Mouse (Mus musculus) kidney, postnatal 0 days (tissue): ENCODE data around the gene Zfp691. TPM values are rescaled to one million over a fixed set of nuclear protein-coding genes. Genes with fewer than 3 reads are reported as not detected.

Experiments
- ATAC-seq: fragments of 200-750 bp; cut with Nextera tagmentation; replicated peaks from 2 replicates; pipeline ENCODE4 v1.8.0; 2017; ENCODE audit warnings: low read depth, moderate number of reproducible peaks, moderate TSS enrichment, moderate library complexity; ENCODE audit not compliant: low FRiP score
- DNase-seq: peaks from one replicate; pipeline ENCODE4 v3.0.0-alpha.2; 2016; ENCODE audit warnings: low spot score
- H3K27ac ChIP-seq: fragments of 300-500 bp; sonication (generic); 2 replicates; pipeline ENCODE4 v1.5.1; 2014; ENCODE audit warnings: mild to moderate bottlenecking
- H3K27me3 ChIP-seq: fragments of 300-500 bp; sonication (generic); 2 replicates; pipeline ENCODE4 v1.6.1; 2014; ENCODE audit warnings: low read length, mixed read lengths; ENCODE audit not compliant: insufficient read depth
- H3K36me3 ChIP-seq: fragments of 300-500 bp; sonication (generic); 2 replicates; pipeline ENCODE4 v1.6.1; 2014; ENCODE audit warnings: low read length, mixed read lengths; ENCODE audit not compliant: insufficient read depth
- H3K4me1 ChIP-seq: fragments of 300-500 bp; sonication (generic); replicated peaks from 2 replicates; pipeline ENCODE4 v1.6.1; 2014; ENCODE audit warnings: antibody characterized with exemption, low read length, mixed read lengths; ENCODE audit not compliant: insufficient read depth
- H3K4me2 ChIP-seq: fragments of 300-500 bp; sonication (generic); 2 replicates; pipeline ENCODE4 v1.6.1; 2014; ENCODE audit warnings: mild to moderate bottlenecking, low read length, moderate library complexity, mixed read lengths
- H3K4me3 ChIP-seq: fragments of 300-500 bp; sonication (generic); replicated peaks from 2 replicates; pipeline ENCODE4 v1.5.1; 2014; ENCODE audit warnings: low read depth, low read length
- H3K9ac ChIP-seq: fragments of 300-500 bp; sonication (generic); 2 replicates; pipeline ENCODE4 v1.6.1; 2014; ENCODE audit warnings: low read depth, low read length
- H3K9me3 ChIP-seq: fragments of 300-500 bp; sonication (generic); replicated peaks from 2 replicates; pipeline ENCODE4 v1.6.1; 2016; ENCODE audit warnings: low read length, inconsistent platforms, mixed read lengths
- CTCF ChIP-seq: IDR thresholded peaks from 2 replicates; pipeline ENCODE4 v1.5.1; 2016; ENCODE audit warnings: antibody characterized with exemption, low read depth, mild to moderate bottlenecking, moderate library complexity
- whole genome bisulfite sequencing: fragments of 180-500 bp; shearing (Covaris S2); extraction: QIAGEN DNeasy Blood & Tissue Kit; methylation state at CpG from one replicate; pipeline ENCODE4 v1.1.7; 2014; 5-methylcytosine and 5-hydroxymethylcytosine counted together
- polyA plus RNA-seq: library from polyadenylated mRNA; unstranded; fragments of >200 nt; fragmentation: Nextera tagmentation; extraction: Ambion mirVana; gene quantifications from 2 replicates; pipeline ENCODE4 v1.2.1, GENCODE M21; 2015

The Zfp691 gene
- polyA plus RNA-seq, 1 experiment from 2014 or later: 6.1 TPM

DNA sequence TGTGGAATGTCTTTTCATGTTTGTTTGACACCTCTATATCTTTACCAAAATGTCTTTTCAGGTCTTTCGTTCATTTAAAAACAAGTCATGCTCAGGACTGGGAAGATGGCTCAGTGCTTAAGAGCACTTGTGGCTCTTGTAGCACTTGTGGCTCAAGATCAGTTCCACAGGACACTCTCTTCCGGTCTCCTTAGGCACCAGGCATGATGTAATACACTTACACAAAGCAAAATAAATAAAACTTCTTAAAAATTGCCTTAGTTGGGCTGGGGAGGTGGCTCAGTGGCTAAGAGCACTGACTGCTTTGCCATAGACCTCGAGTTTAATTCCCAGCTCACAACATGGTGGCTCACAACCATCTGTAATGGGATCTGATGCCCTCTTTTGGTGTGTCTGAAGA is 12.6 kb downstream of the Zfp691 start:
- Histone ChIP-seq H3K9ac (no peak overlapping the region), H3K4me2 (no peak overlapping the region), H3K4me1 (no peaks in the 10 kb centered on the region), H3K27me3 (no peaks in the 10 kb centered on the region), H3K36me3 (no peaks in the 10 kb centered on the region), H3K9me3 (no peaks in the 10 kb centered on the region), H3K27ac (no peak overlapping the region), H3K4me3 (no peak overlapping the region)
- no peak for TF ChIP-seq CTCF
- ATAC-seq (no peak), DNase-seq (no peak)
- 78% methylated on average over 3 of the region's 3 CpGs for WGBS

DNA sequence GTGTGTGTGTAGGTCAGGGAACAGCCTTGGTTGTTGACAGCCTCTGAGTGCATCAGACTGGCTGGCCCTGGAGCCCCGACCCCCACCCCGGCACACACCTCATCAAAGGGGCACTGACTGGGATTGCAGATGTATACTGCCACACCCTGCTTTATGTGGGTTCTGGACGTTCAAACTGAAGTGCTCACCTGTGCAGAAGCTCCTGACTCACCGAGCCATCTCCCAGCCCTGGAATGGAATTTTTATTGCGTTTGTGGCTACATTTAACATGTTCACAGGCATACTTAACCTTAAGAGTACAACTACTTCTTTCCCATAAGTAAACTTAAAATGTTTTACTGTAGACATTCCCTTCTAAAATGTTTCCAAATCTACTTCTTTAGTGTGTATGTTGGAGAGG is 16.1 kb downstream of the Zfp691 start:
- Histone ChIP-seq H3K36me3 (no peaks in the 10 kb centered on the region), H3K27ac (no peak overlapping the region), H3K27me3 (no peaks in the 10 kb centered on the region), H3K9me3 (no peaks in the 10 kb centered on the region), H3K9ac (no peak overlapping the region), H3K4me1 (no peaks in the 10 kb centered on the region), H3K4me2 (no peak overlapping the region), H3K4me3 (no peak overlapping the region)
- TF ChIP-seq CTCF: no peak
- 73% methylated on average over 5 of the region's 5 CpGs for WGBS
- ATAC-seq (no peak; the same call in 1 of the 2 replicates), DNase-seq (no peak)

DNA sequence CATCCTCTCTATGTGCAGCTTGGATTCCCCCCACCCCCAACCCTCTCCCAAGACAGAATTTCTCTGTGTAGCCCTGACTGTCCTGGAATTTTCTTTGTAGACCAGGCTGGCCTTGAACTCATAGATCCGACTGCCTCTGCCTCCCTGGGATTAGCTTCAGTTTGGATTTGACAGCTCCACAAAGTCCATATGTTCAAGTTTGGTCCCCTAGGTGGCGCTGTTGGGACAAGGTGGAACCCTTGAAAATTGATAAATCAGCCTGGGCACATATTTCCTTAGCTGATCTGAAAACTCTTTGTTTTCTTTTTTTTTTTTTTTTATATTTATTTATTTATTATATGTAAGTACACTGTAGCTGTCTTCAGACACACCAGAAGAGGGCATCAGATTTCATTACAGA is 16.8 kb downstream of the Zfp691 start:
- H3K27me3 ChIP-seq: no peaks in the 10 kb centered on the region
- H3K4me1 ChIP-seq: no peaks in the 10 kb centered on the region
- DNase-seq (peak; percentile 32), ATAC-seq (no peak)
- peak; percentile 66 for TF ChIP-seq CTCF
- H3K9me3 ChIP-seq: no peaks in the 10 kb centered on the region
- H3K4me3 ChIP-seq: no peak overlapping the region
- 23% methylated on average over 2 of the region's 2 CpGs for WGBS
- no peak overlapping the region for H3K27ac ChIP-seq
- H3K36me3 ChIP-seq: no peaks in the 10 kb centered on the region
- no peak overlapping the region for H3K9ac ChIP-seq
- no peak overlapping the region for H3K4me2 ChIP-seq

DNA sequence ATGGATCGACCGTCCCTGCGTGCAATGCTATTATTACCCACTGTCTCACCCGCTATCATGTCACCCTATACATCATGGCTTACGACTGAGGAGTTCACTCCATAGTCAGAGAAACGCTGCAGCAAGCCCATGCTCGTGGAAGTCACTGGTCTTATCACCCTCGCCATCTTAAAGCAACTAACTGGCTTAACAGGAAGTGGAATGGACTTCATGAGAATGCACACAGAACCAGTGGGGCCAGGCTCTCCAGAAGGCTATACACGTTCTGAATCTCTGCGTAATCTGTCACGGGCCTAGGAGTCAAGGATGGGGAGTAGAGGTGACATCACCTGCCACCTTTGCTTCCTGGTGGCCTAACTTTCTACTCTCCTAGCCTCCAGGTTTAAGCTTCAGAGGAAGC is 25.3 kb downstream of the Zfp691 start:
- Histone ChIP-seq H3K36me3 (no peaks in the 10 kb centered on the region), H3K9ac (no peak overlapping the region), H3K4me3 (no peak overlapping the region), H3K4me2 (no peak overlapping the region), H3K27me3 (no peaks in the 10 kb centered on the region), H3K4me1 (no peaks in the 10 kb centered on the region), H3K9me3 (no peaks in the 10 kb centered on the region), H3K27ac (no peak overlapping the region)
- no peak for TF ChIP-seq CTCF
- no peak for ATAC-seq
- no peak for DNase-seq
- 70% methylated on average over 11 of the region's 11 CpGs for WGBS

DNA sequence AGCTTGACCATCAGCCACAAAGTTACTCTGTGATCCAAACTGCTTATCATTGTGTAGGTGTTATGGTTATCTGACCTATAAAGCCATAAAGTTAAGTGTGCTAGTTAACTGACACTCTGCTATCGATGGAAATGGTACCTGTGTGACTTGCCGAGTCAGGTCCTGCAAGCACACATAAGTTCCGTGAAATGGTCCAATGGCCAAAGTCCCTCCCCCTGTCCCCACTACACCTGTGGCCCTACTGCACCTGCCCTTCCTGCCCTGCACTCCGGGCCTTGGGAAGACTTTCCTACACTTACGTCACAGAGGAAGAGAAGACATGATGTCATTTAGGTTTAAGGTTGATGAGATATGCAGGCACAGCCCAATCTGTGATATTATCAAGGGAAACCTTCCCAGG is 26.6 kb downstream of the Zfp691 start:
- Histone ChIP-seq H3K9ac (no peak overlapping the region), H3K9me3 (no peaks in the 10 kb centered on the region), H3K36me3 (no peaks in the 10 kb centered on the region), H3K4me3 (no peak overlapping the region), H3K4me1 (no peaks in the 10 kb centered on the region), H3K27me3 (no peaks in the 10 kb centered on the region), H3K4me2 (no peak overlapping the region), H3K27ac (no peak overlapping the region)
- DNase-seq (no peak), ATAC-seq (no peak)
- 65% methylated on average over 5 of the region's 5 CpGs for WGBS
- TF ChIP-seq CTCF: no peak

DNA sequence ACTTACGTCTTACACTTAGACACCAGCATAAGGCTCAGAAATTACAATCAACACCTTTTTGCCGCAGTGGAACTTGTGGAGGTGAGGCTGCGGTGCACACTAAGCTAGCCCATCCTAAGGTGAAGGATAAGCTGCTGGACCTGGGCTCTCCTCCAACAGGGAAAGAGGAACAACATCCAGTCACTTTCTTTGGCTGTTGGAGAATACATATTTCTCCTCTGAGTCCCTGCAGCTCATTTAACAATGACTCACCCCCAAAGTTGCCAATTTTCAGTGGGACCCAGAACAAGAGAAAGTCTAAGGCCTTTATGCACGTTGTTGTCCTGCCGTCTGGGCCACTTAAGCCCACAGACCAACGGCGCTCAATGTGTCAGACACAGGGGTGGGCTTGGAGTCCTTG is 27.2 kb downstream of the Zfp691 start:
- Histone ChIP-seq H3K4me1 (no peaks in the 10 kb centered on the region), H3K4me3 (no peak overlapping the region), H3K4me2 (no peak overlapping the region), H3K27ac (no peak overlapping the region), H3K9ac (no peak overlapping the region), H3K36me3 (no peaks in the 10 kb centered on the region), H3K9me3 (no peaks in the 10 kb centered on the region), H3K27me3 (no peaks in the 10 kb centered on the region)
- ATAC-seq: no peak
- WGBS: 88% methylated on average over 7 of the region's 7 CpGs
- no peak for DNase-seq
- no peak for TF ChIP-seq CTCF

DNA sequence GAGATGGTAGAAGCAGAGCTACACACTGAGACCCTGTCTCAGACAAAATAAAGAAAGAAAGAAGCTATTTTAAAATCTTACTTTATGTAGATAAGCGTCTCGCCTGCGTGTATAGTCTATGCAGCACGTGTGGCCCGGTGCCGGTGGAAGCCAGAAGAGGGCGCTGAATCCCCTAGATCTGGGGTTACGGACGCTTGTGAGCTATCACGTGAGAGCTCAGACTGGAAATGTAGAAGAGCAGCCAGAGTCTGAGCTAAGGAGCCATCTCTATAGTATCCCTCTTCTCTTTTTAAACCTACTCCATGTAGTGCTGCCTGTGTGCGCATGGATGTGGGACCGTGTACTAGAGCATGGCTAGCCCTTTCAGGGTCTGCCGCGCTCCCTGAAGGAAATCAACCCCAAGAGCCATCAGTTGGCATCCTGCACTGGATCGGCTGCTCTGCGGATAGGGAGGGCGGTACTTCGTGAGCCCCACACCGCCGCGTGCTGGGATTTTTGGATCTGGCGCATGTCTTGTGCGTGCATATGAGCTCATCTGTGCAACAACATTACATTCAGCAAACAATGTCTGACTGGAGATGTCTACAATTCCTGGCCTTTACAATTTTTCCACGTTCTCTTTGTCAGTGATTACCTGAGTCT is 31.6 kb downstream of the Zfp691 start:
- peak; percentile 88 for DNase-seq
- Histone ChIP-seq H3K9me3 (no peaks in the 10 kb centered on the region), H3K36me3 (peaks cover 5% of the 10 kb centered on the region; the same call in 1 of the 2 replicates), H3K4me3 (no peak overlapping the region), H3K27ac (no peak overlapping the region), H3K9ac (no peak overlapping the region), H3K4me1 (no peaks in the 10 kb centered on the region), H3K27me3 (no peaks in the 10 kb centered on the region), H3K4me2 (peak overlapping the region; percentile 50)
- peak; percentile 79 for TF ChIP-seq CTCF
- ATAC-seq: peak; percentile 74
- WGBS: 31% methylated on average over 24 of the region's 24 CpGs
